Mouse (Mus musculus) myocyte (in vitro differentiated cells): ENCODE results near the gene Hivep2. TPM values are rescaled to one million over a fixed set of nuclear protein-coding genes. Genes with fewer than 3 reads are reported as not detected.
A peak's percentile ranks its signal among the peaks of the same experiment; 100 is the strongest.

ENCODE experiments used
- H3K27me3 ChIP-seq: one replicate; pipeline ENCODE4 v1.6.1; 2011; ENCODE audit not compliant: control insufficient read depth, insufficient read depth, insufficient read length
- H3K36me3 ChIP-seq: one replicate; pipeline ENCODE4 v1.6.1; 2011; ENCODE audit not compliant: control insufficient read depth, insufficient read depth
- H3K4me2 ChIP-seq: one replicate; pipeline ENCODE4 v1.6.1; 2011; ENCODE audit warnings: low read depth, control low read depth
- H3K4me3 ChIP-seq: one replicate; pipeline ENCODE4 v1.5.1; 2011; ENCODE audit warnings: mild to moderate bottlenecking, control low read depth, moderate library complexity
- H3K79me2 ChIP-seq: one replicate; pipeline ENCODE4 v1.6.1; 2011; ENCODE audit not compliant: control insufficient read depth, insufficient read depth
- H3ac ChIP-seq: one replicate; pipeline ENCODE4 v1.6.1; 2011; ENCODE audit not compliant: control insufficient read depth, insufficient read length
- CEBPB ChIP-seq: IDR thresholded peaks from 2 replicates; pipeline ENCODE4 v1.6.1; 2011; ENCODE audit warnings: mild to moderate bottlenecking, moderate library complexity; ENCODE audit not compliant: poor library complexity, insufficient read depth, severe bottlenecking
- E2F4 ChIP-seq: IDR thresholded peaks from one replicate; pipeline ENCODE4 v1.6.1; 2011; ENCODE audit warnings: mild to moderate bottlenecking, control low read depth, moderate library complexity; ENCODE audit not compliant: insufficient read depth
- MAX ChIP-seq: IDR thresholded peaks from one replicate; pipeline ENCODE4 v1.6.1; 2011; ENCODE audit warnings: low read depth, mild to moderate bottlenecking, control low read depth
- MYOD1 ChIP-seq, 3 experiments: IDR thresholded peaks; one replicate each; pipeline ENCODE4 v1.6.1; 2011; ENCODE audit warnings: control low read depth in 2 of 3, low read depth in 2 of 3, mild to moderate bottlenecking in 2 of 3, moderate library complexity in 1 of 3; ENCODE audit not compliant: insufficient read length in 2 of 3, control insufficient read depth in 1 of 3
- MYOG ChIP-seq, 3 experiments: IDR thresholded peaks; one replicate each; pipeline ENCODE4 v1.6.1; 2011; ENCODE audit warnings: control low read depth in 2 of 3, low read depth in 2 of 3, mild to moderate bottlenecking in 2 of 3; ENCODE audit not compliant: insufficient read length in 2 of 3, control insufficient read depth in 1 of 3, insufficient read depth in 1 of 3
- POLR2A ChIP-seq: IDR thresholded peaks from one replicate; pipeline ENCODE4 v1.6.1; 2011; ENCODE audit warnings: low read depth, mild to moderate bottlenecking, control low read depth, moderate library complexity; ENCODE audit not compliant: insufficient read length
- POLR2AphosphoS2 ChIP-seq: IDR thresholded peaks from one replicate; pipeline ENCODE4 v1.6.1; 2011; ENCODE audit warnings: low read depth, control low read depth; ENCODE audit not compliant: insufficient read length
- REST ChIP-seq: IDR thresholded peaks from one replicate; pipeline ENCODE4 v1.6.1; 2011; ENCODE audit warnings: mild to moderate bottlenecking, control low read depth, moderate library complexity; ENCODE audit not compliant: insufficient read depth, insufficient read length
- SRF ChIP-seq: IDR thresholded peaks from one replicate; pipeline ENCODE4 v1.6.1; 2011; ENCODE audit warnings: low read depth; ENCODE audit not compliant: control insufficient read depth, insufficient read length
- TCF12 ChIP-seq: IDR thresholded peaks from one replicate; pipeline ENCODE4 v1.6.1; 2011; ENCODE audit warnings: mild to moderate bottlenecking, control low read depth; ENCODE audit not compliant: poor library complexity, insufficient read depth, severe bottlenecking
- TCF3 ChIP-seq: IDR thresholded peaks from one replicate; pipeline ENCODE4 v1.6.1; 2011; ENCODE audit warnings: low read depth, control low read depth; ENCODE audit not compliant: insufficient read length
- USF1 ChIP-seq: IDR thresholded peaks from one replicate; pipeline ENCODE4 v1.6.1; 2011; ENCODE audit warnings: low read depth, mild to moderate bottlenecking, control low read depth, moderate library complexity
- polyA plus RNA-seq: library from polyadenylated mRNA; unstranded; fragments of >200 nt; fragmentation: generic; extraction: Trizol; gene quantifications from one replicate; pipeline ENCODE4 v1.2.1, GENCODE M21; 2012; ENCODE audit warnings: missing spikeins

Gene Hivep2
- polyA plus RNA-seq, 1 experiment: 9.6 TPM

DNA sequence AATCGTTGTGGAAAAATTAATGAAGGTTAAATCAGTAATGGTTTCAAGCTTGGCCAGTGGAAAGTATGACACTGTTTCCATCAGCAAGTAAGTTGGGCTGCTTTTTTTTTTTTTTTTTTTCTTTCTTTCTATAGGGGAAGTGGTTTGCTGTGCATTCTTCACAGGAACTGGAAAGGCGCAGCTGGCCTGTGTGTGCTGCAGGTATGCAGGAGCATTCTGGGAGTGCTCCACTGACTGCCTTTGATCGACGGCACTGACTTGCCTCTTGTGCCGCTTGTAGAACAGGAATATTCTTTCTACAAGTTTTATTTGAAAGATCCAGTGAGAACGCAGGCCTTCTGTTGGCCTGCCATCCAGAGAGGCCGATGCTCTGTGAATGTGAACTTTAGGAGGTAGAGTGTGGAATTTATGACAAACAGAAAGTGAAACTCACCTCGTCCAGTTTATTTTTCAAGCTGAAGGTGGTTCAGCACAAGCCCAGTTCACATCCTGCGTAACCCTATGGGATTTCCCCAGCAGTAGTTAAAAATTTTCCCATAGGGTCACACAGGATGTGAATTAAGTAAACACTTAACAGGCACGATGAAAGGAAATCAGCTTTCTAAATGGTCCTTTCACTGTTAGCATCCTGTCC lies 120.1 kb downstream of the Hivep2 start:
- Histone ChIP-seq H3K36me3 (no peaks in the 10 kb centered on the region), H3K4me3 (no peak overlapping the region), H3ac (no peak overlapping the region), H3K27me3 (no peaks in the 10 kb centered on the region), H3K4me2 (peak overlapping the region; percentile 75), H3K79me2 (peaks cover 33% of the 10 kb centered on the region)
- TF ChIP-seq E2F4: no peak
- TF ChIP-seq POLR2AphosphoS2: no peak
- no peak for TF ChIP-seq SRF
- no peak for TF ChIP-seq USF1
- TF ChIP-seq POLR2A: no peak
- TF ChIP-seq TCF3: no peak
- no peak for TF ChIP-seq MYOD1 (IDR thresholded peaks at IDR 0.05; ENCODE audit: control insufficient read depth in 1 of 3, insufficient read length in 2 of 3, low read depth in 2 of 3)
- no peak for TF ChIP-seq MYOG (IDR thresholded peaks at IDR 0.05; ENCODE audit: control insufficient read depth in 1 of 3, insufficient read depth in 1 of 3, insufficient read length in 2 of 3, low read depth in 2 of 3)
- TF ChIP-seq MAX: no peak
- no peak for TF ChIP-seq CEBPB
- no peak for TF ChIP-seq TCF12
- no peak for TF ChIP-seq REST

DNA sequence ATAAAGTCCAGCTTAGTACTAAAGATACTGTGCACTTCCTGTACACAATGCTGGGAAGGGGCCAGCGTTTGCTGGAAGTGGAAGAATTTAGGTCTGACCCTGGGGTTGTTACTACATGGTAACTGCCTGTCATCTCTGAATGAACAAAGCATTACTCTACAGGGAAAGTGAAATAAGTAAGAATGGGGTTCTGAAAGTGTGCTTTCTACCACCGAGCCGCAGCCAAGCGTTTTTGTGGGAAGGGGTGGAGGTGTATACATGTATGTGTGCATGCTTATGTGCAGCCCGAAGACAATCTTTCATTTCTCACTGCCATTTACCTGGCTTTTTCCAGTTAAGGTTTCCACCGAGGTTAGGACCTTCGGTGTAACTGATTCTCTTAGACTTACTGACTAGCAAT lies 121.4 kb downstream of the Hivep2 start:
- Histone ChIP-seq H3K4me2 (no peak overlapping the region), H3ac (no peak overlapping the region), H3K27me3 (no peaks in the 10 kb centered on the region), H3K4me3 (no peak overlapping the region), H3K79me2 (peaks cover 33% of the 10 kb centered on the region), H3K36me3 (no peaks in the 10 kb centered on the region)
- TF ChIP-seq POLR2AphosphoS2: no peak
- TF ChIP-seq REST: no peak
- TF ChIP-seq MYOD1 (IDR thresholded peaks at IDR 0.05; ENCODE audit: control insufficient read depth in 1 of 3, insufficient read length in 2 of 3, low read depth in 2 of 3): no peak
- no peak for TF ChIP-seq CEBPB
- TF ChIP-seq MYOG (IDR thresholded peaks at IDR 0.05; ENCODE audit: control insufficient read depth in 1 of 3, insufficient read depth in 1 of 3, insufficient read length in 2 of 3, low read depth in 2 of 3): no peak
- TF ChIP-seq TCF12: no peak
- no peak for TF ChIP-seq SRF
- TF ChIP-seq MAX: no peak
- no peak for TF ChIP-seq E2F4
- no peak for TF ChIP-seq POLR2A
- TF ChIP-seq USF1: no peak

GRCm38 (mm10) chr10:14089488-14089887 lies 123.6 kb downstream of the Hivep2 start:
- H3K79me2 ChIP-seq: peaks cover 23% of the 10 kb centered on the region

GRCm38 (mm10) chr10:14094033-14094432 lies 128.2 kb downstream of the Hivep2 start:
- peaks cover 12% of the 10 kb centered on the region for H3K79me2 ChIP-seq
- no peak overlapping the region for H3K4me2 ChIP-seq
- H3ac ChIP-seq: no peak overlapping the region
- H3K27me3 ChIP-seq: no peaks in the 10 kb centered on the region
- TF ChIP-seq REST: no peak
- no peak for TF ChIP-seq E2F4
- no peak for TF ChIP-seq TCF12
- no peak for TF ChIP-seq MYOD1 (IDR thresholded peaks at IDR 0.05; ENCODE audit: control insufficient read depth in 1 of 3, insufficient read length in 2 of 3, low read depth in 2 of 3)
- no peak for TF ChIP-seq MYOG (IDR thresholded peaks at IDR 0.05; ENCODE audit: control insufficient read depth in 1 of 3, insufficient read depth in 1 of 3, insufficient read length in 2 of 3, low read depth in 2 of 3)
- TF ChIP-seq CEBPB: no peak
- no peaks in the 10 kb centered on the region for H3K36me3 ChIP-seq
- H3K4me3 ChIP-seq: no peak overlapping the region

More at GRCm38 (mm10) chr10:14089488-14089887, 123.6 kb downstream of the Hivep2 start:
- Histone ChIP-seq H3ac (no peak overlapping the region), H3K27me3 (no peaks in the 10 kb centered on the region), H3K4me3 (no peak overlapping the region), H3K36me3 (no peaks in the 10 kb centered on the region), H3K4me2 (no peak overlapping the region)
- TF ChIP-seq TCF12 (no peak), MYOD1 (IDR thresholded peaks at IDR 0.05; ENCODE audit: control insufficient read depth in 1 of 3, insufficient read length in 2 of 3, low read depth in 2 of 3) (no peak), MYOG (IDR thresholded peaks at IDR 0.05; ENCODE audit: control insufficient read depth in 1 of 3, insufficient read depth in 1 of 3, insufficient read length in 2 of 3, low read depth in 2 of 3) (no peak), E2F4 (no peak), POLR2A (no peak)

DNA sequence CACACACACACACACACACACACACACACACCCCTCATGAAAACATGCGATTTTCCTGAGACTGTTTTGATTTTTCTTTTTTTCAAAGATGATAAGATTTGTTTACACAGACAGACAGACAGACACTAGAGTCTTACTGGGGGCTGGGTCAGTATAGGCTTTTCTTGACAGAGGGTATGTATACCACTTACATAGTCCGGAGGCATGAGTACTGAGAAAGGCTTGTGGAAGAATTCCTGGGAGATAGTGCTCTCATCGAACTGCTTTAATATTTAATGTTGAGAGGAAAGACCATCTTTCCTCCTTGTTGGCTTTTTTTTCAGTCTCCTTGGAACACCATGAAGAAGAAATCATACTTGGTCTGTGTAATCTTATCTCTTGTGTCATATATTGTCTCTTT lies 130.2 kb downstream of the Hivep2 start:
- H3K36me3 ChIP-seq: no peaks in the 10 kb centered on the region
- no peak for TF ChIP-seq E2F4
- TF ChIP-seq POLR2A: no peak
- no peak for TF ChIP-seq POLR2AphosphoS2
- no peak for TF ChIP-seq MYOD1 (IDR thresholded peaks at IDR 0.05; ENCODE audit: control insufficient read depth in 1 of 3, insufficient read length in 2 of 3, low read depth in 2 of 3)
- no peak for TF ChIP-seq MAX
- no peak for TF ChIP-seq MYOG (IDR thresholded peaks at IDR 0.05; ENCODE audit: control insufficient read depth in 1 of 3, insufficient read depth in 1 of 3, insufficient read length in 2 of 3, low read depth in 2 of 3)
- TF ChIP-seq TCF3: no peak
- no peak for TF ChIP-seq CEBPB
- TF ChIP-seq REST: no peak
- TF ChIP-seq USF1: no peak
- no peak for TF ChIP-seq SRF
- no peak for TF ChIP-seq TCF12

More for the DNA sequence above, 130.2 kb downstream of the Hivep2 start:
- no peaks in the 10 kb centered on the region for H3K27me3 ChIP-seq
- no peak overlapping the region for H3K4me2 ChIP-seq
- peaks cover 4% of the 10 kb centered on the region for H3K79me2 ChIP-seq
- no peak overlapping the region for H3K4me3 ChIP-seq
- no peak overlapping the region for H3ac ChIP-seq
